Mouse (Mus musculus): ENCODE measurements around the gene Dusp16.

GRCm38 (mm10) chr6:134670881-134671411 is 121.5 kb downstream of the Dusp16 start:
- TF ChIP-seq MYOG (IDR thresholded peaks at IDR 0.05; ENCODE audit: control insufficient read depth in 1 of 3, insufficient read depth in 1 of 3, insufficient read length in 2 of 3, low read depth in 2 of 3) (no peak), MAX (IDR thresholded peaks at IDR 0.05; ENCODE audit: low read depth) (no peak), POLR2A (IDR thresholded peaks at IDR 0.05; ENCODE audit: insufficient read length, low read depth) (no peak), SRF (IDR thresholded peaks at IDR 0.05; ENCODE audit: control insufficient read depth, insufficient read length, low read depth) (no peak), E2F4 (IDR thresholded peaks at IDR 0.05; ENCODE audit: insufficient read depth) (no peak), USF1 (IDR thresholded peaks at IDR 0.05; ENCODE audit: low read depth) (no peak)
